Mouse (Mus musculus) erythroblast, embryonic 14.5 days (primary cell): ENCODE measurements around the gene Wdr77.

ENCODE experiments used
- GATA1 ChIP-seq: IDR thresholded peaks from 2 replicates; pipeline ENCODE4 v1.6.1; 2012; ENCODE audit warnings: low read length, inconsistent platforms, mixed read lengths
- TAL1 ChIP-seq: IDR thresholded peaks from 3 replicates; pipeline ENCODE4 v1.6.1; 2012; ENCODE audit warnings: low read length, inconsistent platforms, mixed read lengths

DNA sequence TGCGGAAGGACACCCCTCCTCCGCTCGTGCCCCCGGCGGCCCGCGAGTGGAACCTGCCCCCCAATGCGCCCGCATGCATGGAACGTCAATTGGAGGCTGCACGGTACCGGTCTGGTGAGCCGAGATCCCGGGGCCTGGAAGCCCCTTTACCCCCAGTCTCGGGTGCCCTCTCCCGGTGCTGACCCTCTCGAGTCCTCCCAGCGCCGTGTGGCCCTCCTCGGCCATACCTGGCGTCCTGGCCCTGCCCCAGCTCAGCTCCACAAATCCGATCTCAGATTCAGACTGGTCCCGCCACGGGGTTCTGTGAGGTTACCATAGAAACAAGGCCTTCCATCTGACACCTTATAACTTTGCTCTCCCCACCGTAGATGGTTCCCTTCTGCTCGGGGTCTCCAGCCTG lies 416 bp downstream of the Wdr77 start:
- TF ChIP-seq GATA1: no peak
- no peak for TF ChIP-seq TAL1
